13 mouse cellular contexts compared by ENCODE assay signal in genomic region chr15:86051152-86051551, GRCm38 (mm10). TPM values are rescaled to one million over a fixed set of nuclear protein-coding genes. Genes with fewer than 3 reads are reported as not detected.
DNase-seq lines count a peak whose midpoint lies in the region; ATAC-seq lines count a peak whose summit lies in the region.
"Had no signal": no experiment of that assay in that cellular context is flagged by ENCODE, and none has a peak within 500 bp of the region (broad histone marks: within the 10 kb centered on the region; RNA-seq: fewer than 3 reads in every experiment).

No protein-coding gene starts in this region.

- H3K4me2 ChIP-seq in liver, embryonic 13.5 days, result peak overlapping the region; percentile 60
- H3K4me2 ChIP-seq: embryonic facial prominence, embryonic 15.5 days; limb, embryonic 12.5 days had no signal

- no peaks in the 10 kb centered on the region for H3K27me3 ChIP-seq in liver, embryonic 13.5 days
- no peaks in the 10 kb centered on the region for H3K27me3 ChIP-seq in splenic B cell, adult 2 months (ENCODE audit: control insufficient read depth, insufficient read depth, low read length, poor library complexity, severe bottlenecking)
- H3K27me3 ChIP-seq: embryonic facial prominence, embryonic 15.5 days had no signal

- peak overlapping the region; percentile 64 for H3K9ac ChIP-seq in liver, embryonic 13.5 days
- H3K9ac ChIP-seq: embryonic facial prominence, embryonic 15.5 days; limb, embryonic 12.5 days had no signal

- intact Hi-C loops in heart, postnatal 10 days (cut with DNase I), result loop anchor here (10.0 kb wide), 1 partner anchor 164 kb away; the partner anchor contains the start of gene Tbc1d22a
- intact Hi-C loops in gastrocnemius, postnatal 14 days (cut with DNase I; ENCODE audit: low total_unique reads), result no loop called here
- intact Hi-C loops in left cerebral cortex, postnatal 10 days (cut with DNase I), result loop anchor here (5.0 kb wide), 1 partner anchor 86 kb away; no protein-coding TSS in a partner anchor

- 12% methylated on average over 10 of the region's 10 CpGs for WGBS in liver, embryonic 13.5 days (ENCODE audit: insufficient replicate concordance)

- H3K36me3 ChIP-seq in liver, embryonic 13.5 days, result no peaks in the 10 kb centered on the region
- no peaks in the 10 kb centered on the region for H3K36me3 ChIP-seq in splenic B cell, adult 2 months (ENCODE audit: control insufficient read depth, insufficient read depth, low read length, poor library complexity, severe bottlenecking)
- H3K36me3 ChIP-seq: embryonic facial prominence, embryonic 15.5 days; limb, embryonic 12.5 days had no signal

- peak overlapping the region; percentile 86 for H3K27ac ChIP-seq in liver, embryonic 13.5 days
- H3K27ac ChIP-seq: embryonic facial prominence, embryonic 15.5 days; limb, embryonic 12.5 days had no signal

- H3K9me3 ChIP-seq in liver, embryonic 13.5 days (replicated peaks), result no peaks in the 10 kb centered on the region
- H3K9me3 ChIP-seq: embryonic facial prominence, embryonic 15.5 days; limb, embryonic 12.5 days had no signal

- DNase-seq in heart, postnatal 4 days, result peak; percentile 4
- no peak for DNase-seq in heart, postnatal 10 days
- DNase-seq in c-Kit-positive CD71-positive TER-119-negative erythroid progenitor cells, embryonic 14.5 days (ENCODE audit: low read depth), result peak; percentile 87
- DNase-seq in liver, embryonic 13.5 days, result peak; percentile 58
- DNase-seq in splenic B cell, adult 2 months (ENCODE audit: low read depth, low spot score), result peak; percentile 69
- DNase-seq in kidney, adult 9 months, result no peak
- no peak for DNase-seq in gastrocnemius, postnatal 14 days
- no peak for DNase-seq in left cerebral cortex, postnatal 10 days (ENCODE audit: extremely low spot score in 1 of 2, low spot score in 2 of 2)
- DNase-seq: cerebellum, postnatal 25 days; heart, postnatal 14 days had no signal

- H3K4me1 ChIP-seq in liver, embryonic 13.5 days (replicated peaks), result peaks cover 57% of the 10 kb centered on the region
- H3K4me1 ChIP-seq: embryonic facial prominence, embryonic 15.5 days had no signal

- ATAC-seq in liver, embryonic 13.5 days (ENCODE audit: low read depth), result peak; percentile 88
- ATAC-seq: intestine, postnatal 0 days had no signal

- H3K4me3 ChIP-seq in liver, embryonic 13.5 days (replicated peaks), result peak overlapping the region; percentile 33
- H3K4me3 ChIP-seq: embryonic facial prominence, embryonic 15.5 days; limb, embryonic 12.5 days had no signal

RNA-seq across cellular contexts. Expression of gene Gramd4, which starts 6.3 kb away (rescaled TPM):
- total RNA-seq in heart, postnatal 4 days (2021), result 10 to 100 TPM; 30.1 to 33.6 TPM
- 10 to 100 TPM; 37.2 to 42.1 TPM for total RNA-seq in heart, postnatal 10 days (2021)
- polyA plus RNA-seq in liver, embryonic 13.5 days (2015; fragmentation: Nextera tagmentation; extraction: Ambion mirVana), result 6.8 and 7.0 TPM in 2 replicates
- total RNA-seq in gastrocnemius, postnatal 14 days (2021), result 1 to 10 TPM; 7.2 to 8.2 TPM
- total RNA-seq in left cerebral cortex, postnatal 10 days (2021), result 10 to 100 TPM; 38.3 to 41.4 TPM

RNA-seq across cellular contexts. Expression of gene Celsr1, which starts 17.6 kb away (rescaled TPM):
- 10 to 100 TPM; 20.0 to 21.3 TPM for total RNA-seq in heart, postnatal 4 days (2021)
- 10 to 100 TPM; 15.1 to 17.1 TPM for total RNA-seq in heart, postnatal 10 days (2021)
- 0.06 and 0.20 TPM in 2 replicates for polyA plus RNA-seq in liver, embryonic 13.5 days (2015; fragmentation: Nextera tagmentation; extraction: Ambion mirVana)
- total RNA-seq in gastrocnemius, postnatal 14 days (2021), result under 1 TPM; 0.31 to 0.94 TPM
- 1 to 10 TPM; 2.4 to 3.4 TPM for total RNA-seq in left cerebral cortex, postnatal 10 days (2021)

Comparison
In these comparisons a context has a peak if more than half of its experiments do, and no peak if none do; other contexts are left out.
1. DNase-seq: peak in heart, postnatal 4 days (single experiment), c-Kit-positive CD71-positive TER-119-negative erythroid progenitor cells, embryonic 14.5 days (single experiment), liver, embryonic 13.5 days (single experiment) and splenic B cell, adult 2 months (single experiment); none in heart, postnatal 10 days (0 of 2), kidney, adult 9 months (single experiment), gastrocnemius, postnatal 14 days (single experiment) and left cerebral cortex, postnatal 10 days (0 of 2).